Mouse (Mus musculus): ENCODE measurements around the gene Pip5k1c.

DNA sequence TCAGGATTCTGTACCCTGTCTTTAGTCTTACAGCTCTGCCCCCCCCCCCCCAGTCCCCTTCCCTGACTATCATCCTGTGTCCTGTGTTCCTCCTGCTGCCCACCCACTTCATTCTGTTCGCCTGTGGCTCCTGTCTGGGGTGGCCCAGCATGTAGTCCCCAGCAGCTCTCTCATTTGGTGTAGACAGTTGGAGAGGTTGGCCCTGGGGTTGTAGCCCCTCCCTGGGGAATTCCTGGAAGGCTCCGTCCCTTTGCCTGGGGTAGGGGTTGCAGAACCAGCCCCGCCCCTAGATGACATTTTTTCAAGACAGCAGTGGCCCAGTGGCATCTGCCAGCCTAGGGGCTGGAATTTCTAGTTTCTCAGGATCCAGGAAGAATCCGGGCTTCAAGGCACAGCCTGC lies 65.4 kb downstream of the Pip5k1c start:
- no peak for TF ChIP-seq CTCF (IDR thresholded peaks at IDR 0.05; ENCODE audit: insufficient read depth, low read depth, low read length)
- no peak for TF ChIP-seq POLR2A (IDR thresholded peaks at IDR 0.05; ENCODE audit: insufficient read depth, low read depth, low read length)

All from olfactory bulb, adult 2 months (tissue).